Mouse (Mus musculus) forebrain, embryonic 10.5 days (tissue): ENCODE measurements around the gene Csrp2. TPM values are rescaled to one million over a fixed set of nuclear protein-coding genes. Genes with fewer than 3 reads are reported as not detected.
A peak's percentile ranks its signal among the peaks of the same experiment; 100 is the strongest.

Experiments
- DNase-seq: peaks from one replicate; pipeline ENCODE4 v3.0.0-alpha.2; 2017; ENCODE audit warnings: low spot score; ENCODE audit errors: extremely low spot score
- H3K27ac ChIP-seq: fragments of 300-500 bp; sonication (generic); 2 replicates; pipeline ENCODE4 v1.5.1; 2016; ENCODE audit warnings: mild to moderate bottlenecking
- H3K27me3 ChIP-seq: fragments of 300-500 bp; sonication (generic); 2 replicates; pipeline ENCODE4 v1.6.1; 2016; ENCODE audit warnings: mild to moderate bottlenecking; ENCODE audit not compliant: poor library complexity, severe bottlenecking
- H3K36me3 ChIP-seq: fragments of 300-500 bp; sonication (generic); replicated peaks from 2 replicates; pipeline ENCODE4 v1.6.1; 2016; ENCODE audit warnings: mild to moderate bottlenecking, moderate library complexity
- H3K4me1 ChIP-seq: fragments of 300-500 bp; sonication (generic); 2 replicates; pipeline ENCODE4 v1.6.1; 2016
- H3K4me3 ChIP-seq: fragments of 300-500 bp; sonication (generic); 2 replicates; pipeline ENCODE4 v1.5.1; 2016; ENCODE audit warnings: mild to moderate bottlenecking, moderate library complexity
- H3K9me3 ChIP-seq: fragments of 300-500 bp; sonication (generic); 2 replicates; pipeline ENCODE4 v1.6.1; 2016; ENCODE audit warnings: mild to moderate bottlenecking, moderate library complexity
- WGBS: fragments of 180-500 bp; shearing (Covaris S2); methylation state at CpG from one replicate; pipeline ENCODE4 v1.1.7; 2016; 5-methylcytosine and 5-hydroxymethylcytosine counted together
- polyA plus RNA-seq: library from polyadenylated mRNA; unstranded; fragments of >200 nt; fragmentation: Nextera tagmentation; extraction: Ambion mirVana; gene quantifications from 2 replicates; pipeline ENCODE4 v1.2.1, GENCODE M21; 2016

The Csrp2 gene
- polyA plus RNA-seq, 1 experiment from 2014 or later = 197 TPM

DNA sequence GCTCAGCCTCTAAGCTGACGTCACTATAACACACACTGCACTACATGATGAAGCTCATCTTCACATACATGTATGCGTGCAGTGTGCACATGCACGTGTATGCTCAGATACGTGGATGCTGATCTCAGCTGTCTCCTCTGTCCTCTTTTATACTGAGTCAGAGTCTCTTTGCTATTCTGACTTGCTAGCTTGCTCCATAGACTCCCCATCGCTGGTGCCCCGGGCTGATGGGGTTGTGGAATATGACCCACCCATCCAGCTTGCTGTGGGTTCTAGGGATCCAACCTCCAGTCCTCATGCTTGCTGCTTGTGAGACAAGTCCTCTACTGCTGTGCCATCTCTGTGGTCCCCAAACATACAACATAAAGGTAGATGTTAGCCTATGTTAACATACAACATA, 39.3 kb downstream of the Csrp2 start:
- no peak overlapping the region for H3K4me3 ChIP-seq
- no peaks in the 10 kb centered on the region for H3K27me3 ChIP-seq
- WGBS = 96% methylated on average over 6 of the region's 6 CpGs
- no peak for DNase-seq
- H3K27ac ChIP-seq = no peak overlapping the region
- H3K36me3 ChIP-seq = peaks cover 56% of the 10 kb centered on the region
- no peaks in the 10 kb centered on the region for H3K4me1 ChIP-seq
- no peaks in the 10 kb centered on the region for H3K9me3 ChIP-seq

- WGBS = 95% methylated on average over 8 of the region's 8 CpGs
Observed at GRCm38 (mm10) chr10:110959781-110960180, 40.2 kb downstream of the Csrp2 start.

DNA sequence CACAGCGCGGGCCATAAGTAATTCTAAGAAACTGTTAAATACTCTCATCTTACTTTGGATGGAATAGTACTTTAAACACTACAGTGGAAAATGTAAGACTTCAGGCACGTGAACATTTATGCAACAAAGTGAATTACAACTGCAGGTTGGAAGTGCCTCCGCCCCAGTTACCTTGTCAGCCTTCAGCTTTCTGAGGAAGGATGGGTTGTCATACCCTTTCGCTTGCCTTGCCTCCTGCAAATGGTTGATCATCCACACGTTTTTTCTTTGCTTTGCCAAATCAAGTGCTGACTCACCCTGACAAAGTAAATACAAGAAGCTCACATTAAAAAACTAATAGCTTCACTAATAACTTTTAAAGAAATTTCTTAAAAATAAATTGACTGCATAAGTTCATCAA, 41.3 kb downstream of the Csrp2 start:
- no peaks in the 10 kb centered on the region for H3K27me3 ChIP-seq
- H3K36me3 ChIP-seq = peaks cover 46% of the 10 kb centered on the region
- WGBS = 92% methylated on average over 6 of the region's 6 CpGs
- no peaks in the 10 kb centered on the region for H3K9me3 ChIP-seq
- no peak overlapping the region for H3K4me3 ChIP-seq
- no peak for DNase-seq
- no peaks in the 10 kb centered on the region for H3K4me1 ChIP-seq
- no peak overlapping the region for H3K27ac ChIP-seq

More at GRCm38 (mm10) chr10:110959781-110960180, 40.2 kb downstream of the Csrp2 start:
- Histone ChIP-seq H3K27me3 (no peaks in the 10 kb centered on the region), H3K4me3 (no peak overlapping the region), H3K4me1 (no peaks in the 10 kb centered on the region), H3K9me3 (no peaks in the 10 kb centered on the region), H3K27ac (no peak overlapping the region), H3K36me3 (peaks cover 53% of the 10 kb centered on the region)
- no peak for DNase-seq

DNA sequence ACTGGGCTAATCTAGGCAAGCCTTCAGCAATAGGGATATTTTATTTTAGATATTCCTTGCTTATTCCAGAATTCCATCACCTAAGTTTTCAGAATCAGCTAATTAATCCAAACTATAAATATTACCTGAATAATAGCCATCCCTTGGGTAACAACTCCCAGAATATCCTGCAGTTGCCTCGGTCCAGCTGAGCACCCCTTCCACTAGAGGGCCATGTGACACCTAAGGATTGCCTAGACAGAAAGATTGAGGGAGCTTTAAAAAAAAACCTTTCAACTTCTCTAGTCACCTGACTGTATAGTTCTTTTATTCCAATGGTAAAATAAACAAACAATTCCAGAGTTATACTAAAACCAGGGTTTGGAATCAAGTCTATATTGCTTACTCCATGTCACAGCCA, 42.6 kb downstream of the Csrp2 start:
- H3K9me3 ChIP-seq = no peaks in the 10 kb centered on the region
- DNase-seq = no peak
- H3K27me3 ChIP-seq = no peaks in the 10 kb centered on the region
- WGBS = 61% methylated on average over 1 of the region's 1 CpGs
- no peak overlapping the region for H3K27ac ChIP-seq
- H3K36me3 ChIP-seq = peaks cover 43% of the 10 kb centered on the region
- no peaks in the 10 kb centered on the region for H3K4me1 ChIP-seq
- H3K4me3 ChIP-seq = no peak overlapping the region

DNA sequence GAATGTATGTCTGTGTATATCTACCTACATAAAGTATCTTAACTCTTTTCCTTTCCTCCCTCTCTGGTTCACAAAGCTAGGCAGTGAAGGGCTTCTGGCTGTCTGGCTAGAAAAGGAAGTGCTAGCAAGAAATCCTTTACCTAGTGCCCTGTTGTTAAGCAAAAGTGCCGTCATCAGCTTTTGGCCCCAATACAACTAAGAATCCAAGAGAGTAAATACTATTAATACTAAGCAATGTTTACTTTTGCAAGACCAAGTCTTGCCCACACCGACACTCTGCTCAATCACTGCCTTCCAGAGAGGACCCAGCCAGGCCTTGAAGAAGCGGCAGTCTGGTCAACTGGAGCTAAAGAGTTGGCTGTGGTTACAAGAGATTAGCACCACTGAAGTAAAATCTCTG, 51.5 kb downstream of the Csrp2 start:
- Histone ChIP-seq H3K36me3 (peaks cover 67% of the 10 kb centered on the region), H3K4me1 (peaks cover 4% of the 10 kb centered on the region; the same call in 1 of the 2 replicates), H3K27ac (no peak overlapping the region), H3K27me3 (no peaks in the 10 kb centered on the region), H3K4me3 (no peak overlapping the region), H3K9me3 (no peaks in the 10 kb centered on the region)
- WGBS = 94% methylated on average over 3 of the region's 3 CpGs
- DNase-seq = no peak

- no peaks in the 10 kb centered on the region for H3K27me3 ChIP-seq
- DNase-seq = no peak
- H3K9me3 ChIP-seq = no peaks in the 10 kb centered on the region
- WGBS = 83% methylated on average over 6 of the region's 6 CpGs
- H3K27ac ChIP-seq = no peak overlapping the region
- H3K4me1 ChIP-seq = peaks cover 4% of the 10 kb centered on the region; the same call in 1 of the 2 replicates
- no peak overlapping the region for H3K4me3 ChIP-seq
- H3K36me3 ChIP-seq = peaks cover 66% of the 10 kb centered on the region
Observed at GRCm38 (mm10) chr10:110971483-110971882, 51.9 kb downstream of the Csrp2 start.

DNA sequence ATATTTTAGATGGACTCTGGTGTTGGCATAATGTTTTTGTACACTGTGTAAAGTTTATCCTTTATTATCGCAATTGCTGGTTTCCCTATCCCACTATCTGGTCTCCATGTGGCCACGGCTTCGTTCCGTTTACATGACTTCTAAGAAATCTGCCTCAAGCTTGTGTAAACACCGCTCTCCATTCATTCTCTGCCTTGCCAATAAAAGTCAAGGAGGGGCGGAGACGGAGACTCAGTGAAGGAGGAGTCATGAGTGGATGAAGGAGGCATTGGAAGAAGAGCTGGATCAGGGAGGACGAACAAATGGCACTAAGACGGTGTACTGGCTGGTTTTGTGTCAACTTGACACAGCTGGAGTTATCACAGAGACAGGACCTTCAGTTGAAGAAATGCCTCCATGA, 52.4 kb downstream of the Csrp2 start:
- Histone ChIP-seq H3K27ac (no peak overlapping the region), H3K27me3 (no peaks in the 10 kb centered on the region), H3K36me3 (peaks cover 66% of the 10 kb centered on the region), H3K4me3 (no peak overlapping the region), H3K4me1 (peaks cover 4% of the 10 kb centered on the region; the same call in 1 of the 2 replicates), H3K9me3 (no peaks in the 10 kb centered on the region)
- 86% methylated on average over 9 of the region's 9 CpGs for WGBS
- DNase-seq = no peak

- no peaks in the 10 kb centered on the region for H3K9me3 ChIP-seq
- H3K36me3 ChIP-seq = peaks cover 67% of the 10 kb centered on the region
- no peak for DNase-seq
- WGBS = 59% methylated on average over 3 of the region's 3 CpGs
- peaks cover 3% of the 10 kb centered on the region; the same call in 1 of the 2 replicates for H3K4me1 ChIP-seq
- H3K4me3 ChIP-seq = no peak overlapping the region
- no peaks in the 10 kb centered on the region for H3K27me3 ChIP-seq
- H3K27ac ChIP-seq = no peak overlapping the region
Observed at GRCm38 (mm10) chr10:110974463-110974862, 54.9 kb downstream of the Csrp2 start.

DNA sequence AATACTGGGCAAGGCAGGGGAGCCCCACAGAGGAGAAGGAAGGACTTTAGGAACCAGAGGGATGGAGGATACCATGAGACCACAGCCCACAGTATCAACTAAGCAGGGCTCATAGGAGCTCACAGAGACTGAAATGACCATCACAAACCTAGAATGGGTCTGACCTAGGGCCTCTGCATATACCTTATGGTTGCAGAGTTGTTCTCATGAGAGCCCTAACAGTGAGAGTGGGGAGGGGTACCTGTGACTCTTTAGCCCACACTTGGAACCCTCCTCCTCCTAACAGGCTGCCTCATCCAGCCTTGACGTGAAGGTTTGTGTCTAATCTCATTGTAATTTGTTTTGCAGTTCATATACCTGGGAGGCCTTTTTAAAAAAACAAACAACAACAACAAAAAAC, 55.3 kb downstream of the Csrp2 start:
- H3K4me1 ChIP-seq = no peaks in the 10 kb centered on the region; the same call in 1 of the 2 replicates
- peaks cover 67% of the 10 kb centered on the region for H3K36me3 ChIP-seq
- no peaks in the 10 kb centered on the region for H3K27me3 ChIP-seq
- DNase-seq = no peak
- 86% methylated on average over 1 of the region's 1 CpGs for WGBS
- H3K4me3 ChIP-seq = no peak overlapping the region
- no peak overlapping the region for H3K27ac ChIP-seq
- no peaks in the 10 kb centered on the region for H3K9me3 ChIP-seq

DNA sequence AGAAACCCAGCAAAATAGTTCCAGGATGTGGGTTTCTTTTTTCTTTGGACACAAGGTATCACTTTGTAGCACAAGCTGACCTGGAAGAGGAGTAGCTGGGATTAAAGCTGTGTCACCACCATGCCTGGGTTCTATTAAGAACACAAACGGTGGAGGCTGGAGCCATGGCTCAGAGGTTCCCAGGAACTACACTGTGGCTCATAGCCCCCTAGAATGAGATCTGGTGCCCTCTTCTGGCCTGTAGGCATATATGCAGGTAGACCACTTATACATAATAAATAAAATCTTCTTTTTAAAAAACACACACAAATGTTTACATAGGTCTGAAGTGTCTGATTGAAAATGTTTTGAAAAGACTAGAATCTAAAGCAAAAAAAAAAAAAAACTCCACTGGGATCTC, 56.5 kb downstream of the Csrp2 start:
- no peaks in the 10 kb centered on the region for H3K27me3 ChIP-seq
- DNase-seq = peak; percentile 24
- no peaks in the 10 kb centered on the region for H3K4me1 ChIP-seq
- WGBS = 14% methylated on average over 1 of the region's 1 CpGs
- H3K4me3 ChIP-seq = no peak overlapping the region
- H3K9me3 ChIP-seq = no peaks in the 10 kb centered on the region
- peaks cover 69% of the 10 kb centered on the region for H3K36me3 ChIP-seq
- H3K27ac ChIP-seq = no peak overlapping the region

DNA sequence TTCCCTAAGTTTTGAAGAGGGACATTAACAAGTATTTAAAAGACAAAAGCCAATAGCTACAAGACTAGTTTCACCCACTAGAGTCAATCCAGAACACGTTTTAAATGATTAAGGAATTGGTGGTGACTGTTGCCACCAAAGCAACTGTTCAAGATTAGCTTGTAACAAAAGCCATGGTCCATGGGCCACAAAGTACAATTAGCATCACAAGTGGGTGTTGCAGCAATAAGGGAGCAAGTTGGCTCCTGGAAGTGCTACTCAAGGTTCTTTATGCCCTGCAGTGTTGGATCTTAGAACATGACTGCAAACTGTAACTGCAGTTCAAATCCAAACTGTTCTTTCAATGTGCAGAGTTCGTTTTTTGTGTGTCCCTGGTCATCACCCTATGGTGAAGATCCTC, 57.8 kb downstream of the Csrp2 start:
- 49% methylated on average over 2 of the region's 2 CpGs for WGBS
- Histone ChIP-seq H3K27ac (no peak overlapping the region), H3K4me3 (no peak overlapping the region), H3K36me3 (peaks cover 68% of the 10 kb centered on the region), H3K4me1 (no peaks in the 10 kb centered on the region), H3K9me3 (no peaks in the 10 kb centered on the region), H3K27me3 (no peaks in the 10 kb centered on the region)
- DNase-seq = no peak

DNA sequence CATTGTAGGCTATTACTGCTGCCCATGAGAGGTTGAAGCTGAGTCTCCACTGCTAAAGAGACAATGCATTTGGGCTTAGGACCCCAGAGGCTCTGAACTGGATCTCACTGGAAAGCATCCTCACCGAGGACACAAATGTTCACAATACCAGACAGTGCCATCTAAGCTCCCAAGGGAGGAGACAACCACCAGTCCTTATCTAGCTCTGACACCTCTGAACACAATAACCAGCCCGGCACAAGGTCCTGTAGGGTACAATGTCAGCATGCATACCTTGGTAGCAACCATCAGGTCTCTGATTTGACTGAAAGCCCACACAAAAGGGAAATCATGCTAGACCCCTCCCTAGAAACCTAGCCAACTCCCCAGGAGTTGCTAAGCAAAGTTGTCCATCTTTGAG, 59.8 kb downstream of the Csrp2 start:
- DNase-seq = no peak
- Histone ChIP-seq H3K27me3 (no peaks in the 10 kb centered on the region), H3K4me1 (no peaks in the 10 kb centered on the region), H3K36me3 (peaks cover 53% of the 10 kb centered on the region), H3K4me3 (no peak overlapping the region), H3K9me3 (no peaks in the 10 kb centered on the region), H3K27ac (no peak overlapping the region)
- 87% methylated on average over 2 of the region's 2 CpGs for WGBS

- H3K4me1 ChIP-seq = no peaks in the 10 kb centered on the region
- DNase-seq = no peak
- H3K9me3 ChIP-seq = no peaks in the 10 kb centered on the region
- H3K36me3 ChIP-seq = peaks cover 47% of the 10 kb centered on the region
- H3K27ac ChIP-seq = no peak overlapping the region
- H3K27me3 ChIP-seq = no peaks in the 10 kb centered on the region
- H3K4me3 ChIP-seq = no peak overlapping the region
- 95% methylated on average over 6 of the region's 6 CpGs for WGBS
Observed at GRCm38 (mm10) chr10:110980441-110980840, 60.9 kb downstream of the Csrp2 start.

- DNase-seq = no peak
- Histone ChIP-seq H3K4me1 (no peaks in the 10 kb centered on the region), H3K4me3 (no peak overlapping the region), H3K27me3 (no peaks in the 10 kb centered on the region), H3K27ac (no peak overlapping the region), H3K36me3 (peaks cover 40% of the 10 kb centered on the region), H3K9me3 (no peaks in the 10 kb centered on the region)
- WGBS = 90% methylated on average over 4 of the region's 4 CpGs
Observed at GRCm38 (mm10) chr10:110982771-110983170, 63.2 kb downstream of the Csrp2 start.
